Mouse (Mus musculus): ENCODE measurements around the gene Ecsit. TPM values are rescaled to one million over a fixed set of nuclear protein-coding genes. Genes with fewer than 3 reads are reported as not detected.
A peak's percentile ranks its signal among the peaks of the same experiment; 100 is the strongest.

Gene Ecsit
- polyA plus RNA-seq, 1 experiment from 2014 or later = 31.7 TPM

DNA sequence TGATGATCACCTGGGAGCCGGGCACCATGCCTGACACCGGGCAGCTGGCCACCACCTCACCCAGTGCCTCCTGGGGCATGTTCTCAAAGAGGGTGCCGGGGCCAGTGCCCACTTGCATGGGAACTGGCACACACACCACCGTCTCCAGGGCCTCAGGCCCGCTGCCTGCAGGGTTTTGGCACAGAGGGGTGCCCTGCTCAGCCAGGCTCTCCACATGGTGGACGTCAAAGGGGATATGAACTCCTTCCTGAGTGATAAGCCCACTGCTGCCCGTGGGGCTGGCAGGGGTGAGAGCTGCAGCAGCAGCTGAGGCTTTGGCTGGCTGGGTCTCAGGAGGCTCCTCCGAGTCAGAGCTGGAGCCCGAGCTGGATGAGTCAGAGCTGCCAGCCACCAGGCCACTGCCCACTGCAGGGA lies 27.2 kb downstream of the Ecsit start:
- Histone ChIP-seq H3K27me3 (ENCODE audit: control insufficient read depth, insufficient read depth, low read length) (no peaks in the 10 kb centered on the region), H3K27ac (replicated peaks) (no peak overlapping the region), H3K9ac (ENCODE audit: low read length) (no peak overlapping the region), H3K4me1 (replicated peaks; ENCODE audit: control insufficient read depth, insufficient read depth) (0 out of 2 replicates have a peak, but pooled peaks cover 2% of the 10 kb centered on the region), H3K9me3 (ENCODE audit: control insufficient read depth, low read length) (no peaks in the 10 kb centered on the region), H3K4me3 (ENCODE audit: low read depth, low read length) (no peak overlapping the region), H3K36me3 (ENCODE audit: control insufficient read depth, insufficient read depth, low read length) (peaks cover 10% of the 10 kb centered on the region), H3K4me2 (replicated peaks; ENCODE audit: low read depth) (no peak overlapping the region)
- 84% methylated on average over 9 of the region's 9 CpGs for WGBS
- DNase-seq (ENCODE audit: low spot score) (no peak), ATAC-seq (ENCODE audit: low FRiP score, low TSS enrichment) (no peak)
- TF ChIP-seq CTCF (IDR thresholded peaks at IDR 0.05; ENCODE audit: low read depth) (no peak), EP300 (optimal IDR thresholded peaks at IDR 0.05) (no peak)

DNA sequence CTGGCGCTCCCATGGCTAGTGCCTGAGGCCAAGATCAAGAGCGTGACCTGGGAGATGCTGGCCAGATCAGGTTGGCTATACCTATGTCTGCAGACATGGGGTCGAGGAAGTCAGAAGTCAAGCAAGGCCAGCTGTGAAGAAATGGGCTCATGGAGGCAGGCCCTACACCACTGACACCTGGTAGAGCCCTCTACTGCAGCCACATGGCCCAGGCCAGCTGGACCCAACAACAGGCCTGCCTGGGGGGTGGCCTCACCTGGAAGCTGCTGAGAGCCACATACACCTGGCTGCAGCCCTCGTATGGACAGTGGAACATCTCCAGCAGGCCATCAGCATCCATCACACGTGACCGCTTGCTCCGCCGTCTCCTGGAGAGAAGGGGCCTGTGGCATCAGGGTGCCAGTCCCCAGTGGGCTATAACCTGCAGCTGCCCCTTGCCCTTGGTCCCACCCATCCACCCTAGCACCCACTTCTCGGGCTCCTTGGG lies 28.2 kb downstream of the Ecsit start:
- 93% methylated on average over 9 of the region's 9 CpGs for WGBS
- no peaks in the 10 kb centered on the region for H3K9me3 ChIP-seq (ENCODE audit: control insufficient read depth, low read length)
- 0 out of 2 replicates have a peak, but pooled peaks cover 2% of the 10 kb centered on the region for H3K4me1 ChIP-seq (replicated peaks; ENCODE audit: control insufficient read depth, insufficient read depth)
- H3K4me3 ChIP-seq (ENCODE audit: low read depth, low read length) = no peak overlapping the region
- no peak overlapping the region for H3K27ac ChIP-seq (replicated peaks)
- H3K4me2 ChIP-seq (replicated peaks; ENCODE audit: low read depth) = no peak overlapping the region
- ATAC-seq (ENCODE audit: low FRiP score, low TSS enrichment) (no peak), DNase-seq (ENCODE audit: low spot score) (no peak)
- H3K9ac ChIP-seq (ENCODE audit: low read length) = no peak overlapping the region
- TF ChIP-seq CTCF (IDR thresholded peaks at IDR 0.05; ENCODE audit: low read depth) (no peak), EP300 (optimal IDR thresholded peaks at IDR 0.05) (no peak)
- peaks cover 10% of the 10 kb centered on the region for H3K36me3 ChIP-seq (ENCODE audit: control insufficient read depth, insufficient read depth, low read length)
- no peaks in the 10 kb centered on the region; the same call in 1 of the 2 replicates for H3K27me3 ChIP-seq (ENCODE audit: control insufficient read depth, insufficient read depth, low read length)

DNA sequence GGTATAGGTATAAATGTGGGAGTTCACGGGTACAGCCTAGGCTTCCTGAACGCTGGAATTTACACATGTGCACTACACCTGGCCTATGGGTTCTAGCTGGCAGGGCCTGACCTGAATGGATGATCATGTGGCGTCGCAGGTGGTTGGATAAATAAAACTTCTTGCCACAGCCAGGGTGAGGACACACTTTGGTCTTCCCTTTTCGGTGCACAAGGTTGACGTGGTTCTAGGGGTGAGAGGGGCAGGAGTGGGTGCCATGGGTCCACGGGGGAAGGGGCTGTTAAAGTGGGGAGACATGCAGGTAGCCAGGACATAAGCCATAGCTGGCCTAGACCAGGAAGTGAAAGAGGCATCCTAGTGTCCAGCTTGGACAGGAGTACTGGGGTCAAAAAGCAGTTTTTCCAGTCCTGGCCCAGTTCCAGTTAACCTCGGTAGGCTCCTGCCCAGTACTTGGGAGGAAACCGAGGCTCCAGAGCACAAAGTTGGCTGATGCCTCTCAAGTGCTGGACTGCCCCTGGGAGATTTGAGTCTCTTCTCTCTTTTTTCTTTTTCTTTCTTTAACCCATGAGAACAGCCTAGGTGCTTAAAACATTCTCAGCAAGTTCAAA lies 28.8 kb downstream of the Ecsit start:
- Histone ChIP-seq H3K36me3 (ENCODE audit: control insufficient read depth, insufficient read depth, low read length) (peaks cover 10% of the 10 kb centered on the region), H3K27me3 (ENCODE audit: control insufficient read depth, insufficient read depth, low read length) (peaks cover 5% of the 10 kb centered on the region; the same call in 1 of the 2 replicates), H3K4me1 (replicated peaks; ENCODE audit: control insufficient read depth, insufficient read depth) (0 out of 2 replicates have a peak, but pooled peaks cover 2% of the 10 kb centered on the region), H3K4me3 (ENCODE audit: low read depth, low read length) (no peak overlapping the region), H3K9ac (ENCODE audit: low read length) (no peak overlapping the region), H3K27ac (replicated peaks) (no peak overlapping the region), H3K4me2 (replicated peaks; ENCODE audit: low read depth) (no peak overlapping the region), H3K9me3 (ENCODE audit: control insufficient read depth, low read length) (no peaks in the 10 kb centered on the region)
- WGBS = 69% methylated on average over 9 of the region's 9 CpGs
- DNase-seq (ENCODE audit: low spot score) (no peak), ATAC-seq (ENCODE audit: low FRiP score, low TSS enrichment) (no peak)
- no peak for TF ChIP-seq CTCF (IDR thresholded peaks at IDR 0.05; ENCODE audit: low read depth)
- TF ChIP-seq EP300 (optimal IDR thresholded peaks at IDR 0.05) = no peak

DNA sequence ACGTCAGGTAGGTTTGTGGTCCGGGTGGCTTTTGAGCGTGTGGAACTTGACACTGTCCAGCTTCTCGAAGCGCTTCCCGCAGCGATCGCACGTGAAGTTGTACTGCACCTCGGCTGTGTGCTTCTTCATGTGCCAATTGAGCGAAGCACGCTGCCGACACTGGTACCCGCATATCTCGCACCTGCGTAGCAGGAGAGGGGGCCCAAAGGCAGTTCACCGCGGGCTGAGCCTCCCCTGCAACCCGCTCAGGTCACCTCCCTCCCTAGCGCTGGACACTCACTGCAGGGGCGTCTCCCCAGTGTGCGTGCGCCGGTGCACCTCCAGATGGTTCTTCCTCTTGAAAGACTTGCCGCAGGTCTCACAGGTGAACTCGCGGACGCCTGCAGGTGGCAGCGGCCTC lies 29.5 kb downstream of the Ecsit start:
- no peak overlapping the region for H3K4me2 ChIP-seq (replicated peaks; ENCODE audit: low read depth)
- H3K9me3 ChIP-seq (ENCODE audit: control insufficient read depth, low read length) = no peaks in the 10 kb centered on the region
- no peak overlapping the region for H3K9ac ChIP-seq (ENCODE audit: low read length)
- peaks cover 10% of the 10 kb centered on the region for H3K36me3 ChIP-seq (ENCODE audit: control insufficient read depth, insufficient read depth, low read length)
- H3K4me1 ChIP-seq (replicated peaks; ENCODE audit: control insufficient read depth, insufficient read depth) = 0 out of 2 replicates have a peak, but pooled peaks cover 2% of the 10 kb centered on the region
- no peak overlapping the region for H3K4me3 ChIP-seq (ENCODE audit: low read depth, low read length)
- ATAC-seq (ENCODE audit: low FRiP score, low TSS enrichment) (no peak), DNase-seq (ENCODE audit: low spot score) (peak; percentile 31)
- peaks cover 10% of the 10 kb centered on the region; the same call in 1 of the 2 replicates for H3K27me3 ChIP-seq (ENCODE audit: control insufficient read depth, insufficient read depth, low read length)
- 34% methylated on average over 28 of the region's 29 CpGs for WGBS
- 0 out of 2 replicates have a peak, but pooled peaks have one; percentile 3 for TF ChIP-seq CTCF (IDR thresholded peaks at IDR 0.05; ENCODE audit: low read depth)
- TF ChIP-seq EP300 (optimal IDR thresholded peaks at IDR 0.05) = no peak
- no peak overlapping the region for H3K27ac ChIP-seq (replicated peaks)

DNA sequence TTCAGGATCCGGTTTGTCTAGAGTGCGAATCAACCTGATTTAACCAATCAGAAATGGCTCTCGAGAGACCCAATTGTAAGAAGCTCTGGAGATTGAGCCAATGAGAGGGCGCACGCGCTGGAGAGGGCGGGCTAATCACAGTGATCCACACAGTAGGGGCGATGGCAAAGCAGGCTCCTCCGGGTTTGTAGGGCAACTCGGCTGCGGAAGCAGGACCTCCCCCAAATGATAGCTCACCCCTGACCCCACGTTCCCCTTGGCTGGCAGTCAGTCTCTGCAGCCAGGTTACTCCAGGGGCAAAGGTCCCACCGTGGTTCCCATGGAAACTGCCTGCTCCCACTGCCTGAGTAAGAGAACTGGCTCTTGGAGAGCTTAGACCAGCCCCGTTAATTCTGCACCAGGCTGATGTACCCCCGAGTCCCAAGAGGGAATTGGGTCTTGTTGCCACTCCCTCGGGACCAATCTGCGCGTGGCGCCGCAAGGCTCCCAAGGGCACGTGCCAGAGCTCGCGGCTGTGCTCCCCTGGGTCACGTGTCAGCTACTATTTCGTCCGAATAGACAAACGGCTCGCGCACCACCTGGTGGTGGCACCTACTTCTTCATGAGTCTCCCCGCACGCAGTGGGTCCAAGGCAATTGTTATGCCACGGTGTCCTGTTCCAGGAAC lies 30.7 kb downstream of the Ecsit start:
- ATAC-seq (ENCODE audit: low FRiP score, low TSS enrichment) = peak; percentile 59
- Histone ChIP-seq H3K4me1 (replicated peaks; ENCODE audit: control insufficient read depth, insufficient read depth) (peaks cover 2% of the 10 kb centered on the region; the same call in 1 of the 2 replicates), H3K27ac (replicated peaks) (no peak overlapping the region), H3K9ac (ENCODE audit: low read length) (no peak overlapping the region), H3K4me3 (ENCODE audit: low read depth, low read length) (no peak overlapping the region), H3K9me3 (ENCODE audit: control insufficient read depth, low read length) (no peaks in the 10 kb centered on the region), H3K27me3 (ENCODE audit: control insufficient read depth, insufficient read depth, low read length) (peaks cover 10% of the 10 kb centered on the region; the same call in 1 of the 2 replicates), H3K4me2 (replicated peaks; ENCODE audit: low read depth) (no peak overlapping the region; the same call in 1 of the 2 replicates), H3K36me3 (ENCODE audit: control insufficient read depth, insufficient read depth, low read length) (peaks cover 8% of the 10 kb centered on the region)
- peak; percentile 82 for DNase-seq (ENCODE audit: low spot score)
- WGBS = 2% methylated on average over 32 of the region's 32 CpGs
- TF ChIP-seq EP300 (optimal IDR thresholded peaks at IDR 0.05) (no peak), CTCF (IDR thresholded peaks at IDR 0.05; ENCODE audit: low read depth) (peak; percentile 78)
